Mouse (Mus musculus): ENCODE measurements around the gene Rab5b. TPM values are rescaled to one million over a fixed set of nuclear protein-coding genes. Genes with fewer than 3 reads are reported as not detected.
A peak's percentile ranks its signal among the peaks of the same experiment; 100 is the strongest.
"Not testable (repeated sequence)": the region's sequence is repeated elsewhere in the genome, so short reads cannot be mapped to it uniquely, and the experiment has no call there.

Gene Rab5b
- polyA plus RNA-seq, 1 experiment: 27.0 TPM

DNA sequence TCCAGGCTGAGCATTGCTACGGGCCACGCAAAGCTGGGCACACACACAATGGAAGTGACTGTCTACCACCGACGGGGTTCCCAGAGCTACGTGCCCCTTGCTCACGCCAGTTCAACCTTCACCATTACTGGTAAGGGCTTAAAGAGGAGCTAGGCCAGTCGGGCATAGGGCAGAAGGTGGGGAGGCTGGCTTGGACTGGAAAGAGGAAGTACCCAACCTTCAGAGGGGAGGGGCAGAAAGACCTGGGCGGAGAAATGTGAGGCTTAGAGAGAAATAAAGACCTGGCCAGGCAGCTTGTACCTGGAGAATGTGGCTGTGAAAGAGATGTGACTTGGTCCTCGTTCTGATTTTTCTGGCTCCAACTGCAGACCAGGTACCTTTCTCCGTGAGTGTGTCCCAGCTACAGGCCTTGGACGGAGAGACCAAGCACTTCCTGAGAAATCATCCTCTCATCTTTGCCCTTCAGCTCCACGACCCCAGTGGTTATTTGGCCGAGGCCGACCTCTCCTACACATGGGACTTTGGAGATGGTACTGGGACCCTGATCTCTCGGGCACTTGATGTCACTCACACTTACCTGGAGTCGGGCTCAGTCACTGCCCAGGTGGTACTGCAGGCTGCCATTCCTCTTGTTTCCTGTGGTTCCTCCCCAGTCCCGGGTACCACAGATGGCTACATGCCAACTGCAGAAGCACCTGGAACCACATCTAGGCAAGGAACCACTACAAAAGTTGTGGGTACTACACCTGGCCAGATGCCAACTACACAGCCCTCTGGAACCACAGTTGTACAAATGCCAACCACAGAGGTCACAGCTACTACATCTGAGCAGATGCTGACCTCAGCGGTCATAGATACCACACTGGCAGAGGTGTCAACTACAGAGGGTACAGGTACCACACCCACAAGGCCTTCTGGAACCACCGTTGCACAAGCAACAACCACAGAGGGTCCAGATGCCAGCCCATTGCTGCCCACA lies 19.8 kb upstream of the Rab5b start:
- Histone ChIP-seq H3K36me3 (ENCODE audit: control insufficient read depth, insufficient read depth) (no peaks in the 10 kb centered on the region), H3ac (ENCODE audit: control insufficient read depth, insufficient read length, low read depth) (no peak overlapping the region), H3K79me3 (ENCODE audit: low read depth) (no peaks in the 10 kb centered on the region), H3K27me3 (ENCODE audit: control insufficient read depth, insufficient read depth, insufficient read length) (no peaks in the 10 kb centered on the region), H3K4me3 (ENCODE audit: insufficient read depth, poor library complexity, severe bottlenecking) (no peak overlapping the region), H3K79me2 (ENCODE audit: control insufficient read depth, insufficient read depth) (no peaks in the 10 kb centered on the region)
- TF ChIP-seq CTCF (IDR thresholded peaks at IDR 0.05; ENCODE audit: control insufficient read depth, insufficient read depth, insufficient read length) (no peak), USF1 (IDR thresholded peaks at IDR 0.05; ENCODE audit: low read depth) (no peak), MAX (IDR thresholded peaks at IDR 0.05) (no peak), MYOD1 (IDR thresholded peaks at IDR 0.05; ENCODE audit: control insufficient read depth, insufficient read length, low read depth) (no peak), CEBPB (IDR thresholded peaks at IDR 0.05; ENCODE audit: low read depth) (no peak), MYOG (IDR thresholded peaks at IDR 0.05; ENCODE audit: control insufficient read depth, extremely low read depth, insufficient read length) (no peak), FOSL1 (IDR thresholded peaks at IDR 0.05; ENCODE audit: insufficient read depth, low read length, poor library complexity, severe bottlenecking) (no peak)

DNA sequence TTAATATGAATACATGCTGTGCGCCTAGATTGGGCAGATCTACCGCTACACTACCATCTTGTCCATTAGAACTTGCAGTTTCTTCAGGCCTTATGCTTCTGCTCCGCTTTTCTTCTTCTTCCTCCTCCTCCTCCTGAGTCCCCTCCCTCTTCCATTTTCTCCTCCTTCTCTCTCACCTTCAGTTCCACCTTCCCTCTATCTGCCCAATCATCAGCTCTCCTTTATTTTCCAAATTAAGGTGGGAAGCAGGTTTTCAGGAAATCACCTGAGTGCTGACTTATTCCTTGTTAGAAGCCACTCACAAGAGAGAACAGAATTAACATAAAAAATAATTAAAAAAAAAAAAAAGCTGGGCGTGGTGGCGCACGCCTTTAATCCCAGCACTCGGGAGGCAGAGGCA lies 15.3 kb upstream of the Rab5b start:
- H3ac ChIP-seq (ENCODE audit: control insufficient read depth, insufficient read length, low read depth): not testable (repeated sequence)

DNA sequence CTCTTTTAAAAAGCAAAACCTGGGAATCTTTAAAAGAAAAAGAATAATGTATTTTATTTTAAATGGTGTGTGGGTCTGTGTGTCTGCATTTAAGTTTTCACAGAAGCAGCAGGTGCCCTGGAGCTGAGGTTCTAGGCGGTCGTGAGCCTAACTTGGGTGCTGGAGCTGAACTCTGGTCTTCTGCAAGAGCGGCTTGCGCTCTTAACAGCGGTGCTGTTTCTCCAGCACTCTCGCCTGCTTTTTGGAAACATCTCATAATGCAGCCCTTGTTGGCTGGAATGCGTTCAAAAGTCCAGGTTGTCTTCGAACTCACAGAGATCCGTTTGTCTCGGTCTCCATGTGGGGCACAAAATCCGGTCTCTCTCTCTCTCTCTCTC lies 9.2 kb upstream of the Rab5b start:
- Histone ChIP-seq H3ac (ENCODE audit: control insufficient read depth, insufficient read length, low read depth) (peak overlapping the region; percentile 55), H3K79me3 (ENCODE audit: low read depth) (peaks cover 19% of the 10 kb centered on the region), H3K4me3 (ENCODE audit: insufficient read depth, poor library complexity, severe bottlenecking) (no peak overlapping the region), H3K79me2 (ENCODE audit: control insufficient read depth, insufficient read depth) (peaks cover 26% of the 10 kb centered on the region), H3K36me3 (ENCODE audit: control insufficient read depth, insufficient read depth) (peaks cover 32% of the 10 kb centered on the region), H3K27me3 (ENCODE audit: control insufficient read depth, insufficient read depth, insufficient read length) (no peaks in the 10 kb centered on the region)
- TF ChIP-seq FOSL1 (IDR thresholded peaks at IDR 0.05; ENCODE audit: insufficient read depth, low read length, poor library complexity, severe bottlenecking): no peak
- TF ChIP-seq USF1 (IDR thresholded peaks at IDR 0.05; ENCODE audit: low read depth): no peak
- no peak for TF ChIP-seq CTCF (IDR thresholded peaks at IDR 0.05; ENCODE audit: control insufficient read depth, insufficient read depth, insufficient read length)
- no peak for TF ChIP-seq MYOG (IDR thresholded peaks at IDR 0.05; ENCODE audit: control insufficient read depth, extremely low read depth, insufficient read length)
- no peak for TF ChIP-seq CEBPB (IDR thresholded peaks at IDR 0.05; ENCODE audit: low read depth)
- TF ChIP-seq MAX (IDR thresholded peaks at IDR 0.05): no peak
- no peak for TF ChIP-seq MYOD1 (IDR thresholded peaks at IDR 0.05; ENCODE audit: control insufficient read depth, insufficient read length, low read depth)

More for the DNA sequence above, 15.3 kb upstream of the Rab5b start:
- not testable (repeated sequence) for H3K79me3 ChIP-seq (ENCODE audit: low read depth); H3K79me2 ChIP-seq (ENCODE audit: control insufficient read depth, insufficient read depth); H3K27me3 ChIP-seq (ENCODE audit: control insufficient read depth, insufficient read depth, insufficient read length); H3K4me3 ChIP-seq (ENCODE audit: insufficient read depth, poor library complexity, severe bottlenecking); H3K36me3 ChIP-seq (ENCODE audit: control insufficient read depth, insufficient read depth)

DNA sequence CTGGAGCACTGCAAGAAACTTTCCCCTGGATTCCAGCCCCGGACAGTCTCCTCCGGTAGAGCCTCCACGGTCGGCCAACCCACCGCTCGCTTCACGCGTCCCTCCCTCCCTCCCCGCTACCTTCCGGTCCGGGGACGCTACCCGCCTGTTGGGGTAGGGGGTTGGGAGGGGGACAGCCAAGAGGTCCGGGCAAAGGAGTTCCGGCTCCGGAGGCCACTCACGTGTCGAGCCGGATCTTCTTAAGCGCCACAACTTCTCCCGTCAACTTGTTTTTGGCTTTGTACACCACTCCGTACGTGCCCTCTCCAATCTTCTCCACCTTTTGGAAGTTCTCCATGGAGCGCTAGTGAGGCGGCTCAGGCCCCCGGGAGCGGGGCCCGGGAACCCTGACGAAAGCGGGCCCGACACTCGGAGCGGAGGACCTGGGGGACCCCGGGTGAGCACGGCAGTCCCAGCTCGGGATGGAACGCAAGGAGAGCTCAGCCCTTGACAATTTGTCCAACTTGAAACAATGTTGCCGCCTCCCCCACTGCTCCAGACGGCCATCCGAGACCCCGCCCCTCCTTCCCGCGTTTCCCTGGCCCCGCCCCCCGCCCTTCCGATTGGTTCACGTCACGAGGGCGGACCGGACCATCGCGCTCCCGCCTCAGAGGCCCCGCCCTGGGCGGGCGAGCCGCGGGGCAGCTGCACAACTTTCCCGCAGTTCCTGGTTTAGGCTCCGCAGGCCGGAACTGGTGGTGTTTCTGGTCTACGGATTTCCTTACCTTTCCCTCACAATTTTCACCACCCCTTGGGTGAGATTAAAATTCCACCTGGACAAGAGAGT lies 8.6 kb upstream of the Rab5b start, which contains the start of gene Cdk2:
Cdk2 (minus strand) TSS at position 541 of the 826 bp plus-strand sequence.
- peaks cover 26% of the 10 kb centered on the region for H3K79me2 ChIP-seq (ENCODE audit: control insufficient read depth, insufficient read depth)
- peaks cover 37% of the 10 kb centered on the region for H3K36me3 ChIP-seq (ENCODE audit: control insufficient read depth, insufficient read depth)
- peaks cover 19% of the 10 kb centered on the region for H3K79me3 ChIP-seq (ENCODE audit: low read depth)
- peak; percentile 36 for TF ChIP-seq MAX (IDR thresholded peaks at IDR 0.05)
- no peak for TF ChIP-seq CTCF (IDR thresholded peaks at IDR 0.05; ENCODE audit: control insufficient read depth, insufficient read depth, insufficient read length)
- no peak for TF ChIP-seq CEBPB (IDR thresholded peaks at IDR 0.05; ENCODE audit: low read depth)
- H3ac ChIP-seq (ENCODE audit: control insufficient read depth, insufficient read length, low read depth): peak within 1 kb of the TSS; percentile 55
- no peaks in the 10 kb centered on the region for H3K27me3 ChIP-seq (ENCODE audit: control insufficient read depth, insufficient read depth, insufficient read length)
- H3K4me3 ChIP-seq (ENCODE audit: insufficient read depth, poor library complexity, severe bottlenecking): peak within 1 kb of the TSS; percentile 86

DNA sequence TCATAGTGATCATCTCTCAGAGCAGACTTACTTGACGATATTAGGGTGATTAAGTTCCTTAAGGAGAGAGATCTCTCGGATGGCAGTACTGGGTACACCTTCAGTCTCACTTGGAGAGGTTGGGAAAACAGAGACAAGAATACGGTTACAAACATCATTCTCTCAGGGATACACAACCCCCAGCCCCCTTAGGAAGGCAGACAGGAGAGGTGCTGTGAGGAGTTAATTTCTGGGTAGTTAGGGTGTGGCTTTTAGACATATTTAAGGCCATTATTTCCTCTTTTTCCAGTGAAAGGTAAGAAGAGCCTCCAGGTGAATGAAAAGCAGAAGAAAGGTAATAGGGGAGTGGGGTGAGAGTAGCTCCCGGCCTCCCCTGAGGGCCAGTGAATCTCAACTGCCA lies 7.8 kb upstream of the Rab5b start, which contains the start of gene Pmel:
Pmel (plus strand) TSS at position 301 of the 400 bp plus-strand sequence.
- H3K27me3 ChIP-seq (ENCODE audit: control insufficient read depth, insufficient read depth, insufficient read length): no peaks in the 10 kb centered on the region
- H3K79me3 ChIP-seq (ENCODE audit: low read depth): peaks cover 19% of the 10 kb centered on the region
- H3ac ChIP-seq (ENCODE audit: control insufficient read depth, insufficient read length, low read depth): peak within 1 kb of the TSS; percentile 47
- peaks cover 45% of the 10 kb centered on the region for H3K36me3 ChIP-seq (ENCODE audit: control insufficient read depth, insufficient read depth)
- no peak for TF ChIP-seq CTCF (IDR thresholded peaks at IDR 0.05; ENCODE audit: control insufficient read depth, insufficient read depth, insufficient read length)
- no peak for TF ChIP-seq USF1 (IDR thresholded peaks at IDR 0.05; ENCODE audit: low read depth)
- no peak for TF ChIP-seq MYOD1 (IDR thresholded peaks at IDR 0.05; ENCODE audit: control insufficient read depth, insufficient read length, low read depth)
- no peak for TF ChIP-seq CEBPB (IDR thresholded peaks at IDR 0.05; ENCODE audit: low read depth)
- no peak for TF ChIP-seq FOSL1 (IDR thresholded peaks at IDR 0.05; ENCODE audit: insufficient read depth, low read length, poor library complexity, severe bottlenecking)
- no peak for TF ChIP-seq MAX (IDR thresholded peaks at IDR 0.05)
- TF ChIP-seq MYOG (IDR thresholded peaks at IDR 0.05; ENCODE audit: control insufficient read depth, extremely low read depth, insufficient read length): no peak
- H3K79me2 ChIP-seq (ENCODE audit: control insufficient read depth, insufficient read depth): peaks cover 26% of the 10 kb centered on the region
- peak within 1 kb of the TSS; percentile 86 for H3K4me3 ChIP-seq (ENCODE audit: insufficient read depth, poor library complexity, severe bottlenecking)
